Mouse (Mus musculus): ENCODE data around the gene Prickle2.

DNA sequence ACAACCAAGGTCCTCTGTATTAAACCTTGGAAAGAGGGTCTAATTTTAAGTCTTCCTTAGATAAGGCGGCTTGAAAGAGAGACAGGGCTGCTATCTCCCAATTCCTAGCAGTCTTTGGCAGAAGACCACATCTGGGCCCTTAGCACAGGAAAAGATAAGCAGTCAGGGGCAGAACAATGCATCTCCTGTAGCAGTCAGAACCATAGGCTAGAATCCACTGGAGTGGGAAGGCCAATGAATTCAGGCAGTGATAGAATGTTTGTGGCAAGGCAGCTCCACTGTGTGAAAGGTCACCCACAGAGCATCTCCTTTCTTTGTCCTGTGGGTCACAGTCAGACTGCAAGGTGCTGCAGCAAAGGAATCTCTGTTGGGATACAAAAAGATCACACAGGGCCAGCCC is 240.3 kb downstream of the Prickle2 start:
- no peak for TF ChIP-seq POLR2A (IDR thresholded peaks at IDR 0.05; ENCODE audit: borderline replicate concordance, insufficient read depth, low read length)
- no peak for TF ChIP-seq CTCF (IDR thresholded peaks at IDR 0.05; ENCODE audit: borderline replicate concordance, insufficient read depth, low read depth, low read length)
